Mouse (Mus musculus) MN1 (cell line): ENCODE measurements around the gene Ncmap.

ENCODE experiments used
- DNase-seq: peaks from one replicate; pipeline ENCODE4 v3.0.0-alpha.2; 2016; ENCODE audit warnings: low spot score

Gene Ncmap

DNA sequence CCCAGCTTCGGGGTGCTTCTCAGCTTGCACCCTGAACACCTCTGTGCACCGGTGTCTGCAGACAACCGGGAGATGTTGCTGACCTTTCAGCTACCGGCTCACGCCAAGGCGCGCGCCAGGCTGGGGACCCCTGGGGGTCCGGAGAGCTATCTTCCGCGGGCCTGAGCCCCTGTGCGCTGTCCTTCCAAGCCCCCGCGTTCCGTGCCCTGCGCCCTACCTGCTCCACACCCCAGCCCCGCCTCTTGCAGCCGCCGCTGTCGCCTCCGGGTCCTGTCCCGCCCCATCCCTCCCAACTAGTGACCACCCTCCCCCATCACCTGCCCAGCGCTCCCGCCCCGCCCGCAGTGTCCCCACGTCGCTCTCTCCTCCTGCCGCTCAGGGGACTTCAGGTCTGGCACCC, at the start of gene Ncmap:
TSS of gene Ncmap (minus strand) at position 237 of the 400 bp plus-strand sequence.
- no peak for DNase-seq

GRCm38 (mm10) chr4:135442473-135442872, 44.4 kb upstream of the Ncmap start:
- DNase-seq = no peak

- peak; percentile 55 for DNase-seq
These were observed 42.0 kb upstream of the Ncmap start for GRCm38 (mm10) chr4:135439904-135440522.

GRCm38 (mm10) chr4:135439188-135439647, 41.2 kb upstream of the Ncmap start:
- peak; percentile 82 for DNase-seq

DNA sequence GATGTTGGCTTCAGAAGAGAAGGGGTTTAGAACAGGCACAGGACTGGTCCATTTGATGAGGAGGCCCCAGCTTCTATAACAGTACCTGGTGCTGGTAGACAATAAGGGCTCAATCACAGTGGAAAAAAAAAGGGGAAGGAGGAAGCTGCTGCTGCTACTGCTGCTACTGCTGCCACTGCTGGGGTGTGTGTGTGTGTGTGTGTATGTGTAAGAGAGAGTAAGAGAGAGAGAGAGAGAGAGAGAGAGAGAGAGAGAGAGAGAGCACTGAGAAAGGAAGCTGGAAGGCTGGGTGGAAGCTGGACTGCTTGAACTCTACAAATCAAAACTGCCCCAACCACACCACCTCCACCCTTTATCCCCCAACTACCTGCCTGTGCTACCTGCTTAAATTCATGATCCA, 39.9 kb upstream of the Ncmap start:
- DNase-seq = no peak

DNA sequence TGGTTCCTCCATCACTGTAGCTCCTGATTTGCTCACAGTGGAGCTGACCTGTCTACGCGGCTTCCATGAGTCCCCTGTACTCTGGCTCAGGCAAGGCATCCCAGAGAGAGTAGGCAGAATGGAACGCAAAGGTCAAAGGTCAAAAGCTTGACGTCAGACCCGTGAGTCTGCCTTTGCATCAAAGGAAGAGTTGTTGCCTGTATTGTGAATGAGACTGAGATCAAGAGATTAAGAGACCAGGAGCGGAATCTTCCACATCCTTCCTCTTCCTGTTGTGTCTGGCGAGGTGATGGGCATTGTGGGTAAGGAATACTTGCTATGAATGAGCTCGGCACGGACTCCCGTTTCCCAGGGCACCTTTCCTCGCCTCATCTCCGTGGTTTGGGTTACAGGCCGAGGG, 38.3 kb upstream of the Ncmap start:
- peak; percentile 17 for DNase-seq

DNA sequence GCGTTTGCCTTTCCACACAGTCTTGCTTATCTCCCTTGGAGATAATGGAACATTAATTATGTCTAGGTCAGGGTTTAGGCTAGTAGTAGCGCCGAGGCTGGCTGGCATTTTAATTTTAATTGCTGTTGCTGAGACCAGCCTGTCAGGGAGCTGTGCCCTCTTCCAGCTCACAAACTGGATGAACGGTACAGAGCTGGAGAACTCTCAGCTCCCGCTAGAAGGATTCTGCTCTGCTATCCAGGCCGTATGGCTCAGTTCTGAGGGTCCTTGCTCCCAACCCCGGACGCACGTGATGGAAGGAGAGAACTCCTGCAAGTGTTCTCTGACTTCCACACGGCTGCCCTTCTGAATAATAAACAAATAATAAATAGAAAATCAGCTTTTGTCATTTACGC, 36.4 kb upstream of the Ncmap start:
- DNase-seq = no peak

DNA sequence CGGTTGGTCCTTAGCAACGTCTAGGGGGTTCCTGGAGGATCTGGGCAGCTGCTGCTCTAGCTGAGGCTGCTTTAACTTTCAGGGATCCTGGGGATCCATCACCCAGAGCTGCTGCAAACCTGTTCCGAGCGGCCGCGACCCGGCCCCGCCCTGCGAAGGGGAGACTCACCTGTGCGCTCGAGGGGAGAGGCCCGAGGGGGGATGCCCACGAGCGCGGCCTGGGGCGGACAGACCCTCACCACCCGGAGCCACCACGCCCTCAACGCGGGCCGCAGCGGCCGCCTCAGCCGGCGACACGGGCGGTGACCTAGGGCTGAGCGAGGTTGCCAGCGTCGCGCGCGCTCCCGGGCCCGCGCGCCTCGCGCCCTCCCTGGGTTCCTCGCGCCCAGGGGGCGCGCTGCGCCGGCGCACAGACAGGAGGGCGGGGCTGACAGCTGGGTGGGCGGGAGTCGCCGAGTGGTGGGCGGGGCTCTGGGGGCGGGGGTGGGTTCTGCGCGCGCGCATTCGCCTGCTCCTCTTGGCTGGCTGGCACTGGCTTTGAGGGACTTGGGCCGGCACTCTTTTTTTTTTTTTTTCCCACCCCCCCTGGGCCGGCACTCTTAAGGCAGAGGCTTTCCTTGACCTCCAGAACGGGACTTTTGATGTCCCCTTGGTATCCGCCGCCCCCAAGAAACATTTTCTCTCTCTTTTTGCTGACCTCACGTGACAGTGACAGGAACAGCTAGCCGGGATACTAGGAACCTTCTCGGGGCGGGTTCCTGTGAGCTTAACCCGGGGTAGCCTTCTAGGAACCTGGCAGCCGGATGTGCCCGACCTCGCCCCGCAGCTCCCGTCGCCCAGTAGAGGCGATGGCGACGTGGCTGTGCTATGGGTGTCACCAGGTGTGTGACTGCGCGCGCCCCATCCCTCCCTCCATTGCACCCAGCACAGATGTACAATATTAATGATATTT, 35.7 kb upstream of the Ncmap start, which contains the start of gene Rcan3:
TSS of gene Rcan3 (minus strand) at position 411 of the 952 bp plus-strand sequence.
- peak; percentile 90 for DNase-seq

- peak; percentile 51 for DNase-seq
These were observed 35.0 kb upstream of the Ncmap start for GRCm38 (mm10) chr4:135433086-135433442.

GRCm38 (mm10) chr4:135429990-135430760, 32.1 kb upstream of the Ncmap start:
- no peak for DNase-seq

DNA sequence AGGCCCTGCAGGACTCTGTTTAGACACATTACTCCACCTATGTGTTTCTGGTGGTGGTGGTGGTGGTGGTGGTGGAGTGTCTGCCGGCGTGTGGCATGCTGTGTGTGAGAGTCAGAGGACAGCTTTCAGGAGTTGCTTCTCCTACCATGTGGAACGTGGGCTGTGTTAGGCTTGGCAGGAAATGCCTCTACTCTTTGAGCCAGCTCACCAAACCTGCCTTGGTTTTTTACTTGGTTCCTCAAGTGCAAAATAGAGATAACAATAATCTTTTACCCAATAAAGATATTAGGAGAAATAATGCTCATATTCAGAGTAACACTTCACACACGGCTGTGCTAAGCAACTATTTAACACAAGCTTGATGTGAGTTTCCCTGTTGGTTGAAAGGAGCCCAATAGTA, 31.4 kb upstream of the Ncmap start:
- no peak for DNase-seq

DNA sequence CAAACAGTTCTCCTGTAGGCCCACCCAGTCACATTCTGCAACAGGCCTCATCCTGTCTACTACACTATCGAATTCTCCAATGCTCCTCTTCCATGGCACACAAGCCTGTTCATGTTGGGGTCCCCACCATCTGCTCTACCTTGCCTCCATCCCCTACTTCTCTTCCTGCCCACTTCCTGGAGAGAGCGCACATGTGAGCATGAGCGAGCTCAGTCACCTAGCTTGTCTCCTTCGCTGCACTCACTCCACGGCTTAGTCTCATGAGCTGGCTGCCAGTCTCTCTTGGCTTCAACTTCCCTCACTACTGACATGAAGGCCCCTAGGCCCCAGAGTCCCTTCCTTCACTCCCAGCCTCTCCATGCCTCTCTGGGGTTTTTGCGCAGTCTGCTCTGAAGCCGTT, 28.6 kb upstream of the Ncmap start:
- DNase-seq = no peak

- DNase-seq = no peak
These were observed 27.6 kb upstream of the Ncmap start for GRCm38 (mm10) chr4:135425625-135426024.

DNA sequence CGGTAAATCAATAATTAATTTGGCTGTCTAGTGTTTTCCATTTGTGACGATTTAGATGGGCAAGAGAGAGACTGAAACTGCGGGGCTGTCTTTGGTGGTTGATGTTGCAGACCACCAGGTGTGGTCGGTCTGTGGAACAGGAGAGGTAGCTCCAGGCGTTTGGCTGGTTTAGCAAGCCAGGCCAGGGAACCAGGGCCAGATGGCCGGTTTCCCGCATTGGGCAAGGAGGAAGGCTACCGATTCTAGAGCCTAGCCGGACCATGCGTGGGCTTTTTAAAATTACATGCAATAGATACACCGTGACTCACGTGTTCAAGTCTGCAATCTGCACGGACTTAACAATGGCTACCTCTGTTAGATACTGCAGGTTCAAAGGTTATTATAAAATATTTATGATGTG, 22.9 kb upstream of the Ncmap start:
- no peak for DNase-seq

- DNase-seq = no peak
These were observed 22.4 kb upstream of the Ncmap start for GRCm38 (mm10) chr4:135420416-135420815.

- no peak for DNase-seq
These were observed 22.0 kb upstream of the Ncmap start for GRCm38 (mm10) chr4:135419996-135420395.

- DNase-seq = no peak
These were observed 18.3 kb upstream of the Ncmap start for GRCm38 (mm10) chr4:135416367-135416766.

DNA sequence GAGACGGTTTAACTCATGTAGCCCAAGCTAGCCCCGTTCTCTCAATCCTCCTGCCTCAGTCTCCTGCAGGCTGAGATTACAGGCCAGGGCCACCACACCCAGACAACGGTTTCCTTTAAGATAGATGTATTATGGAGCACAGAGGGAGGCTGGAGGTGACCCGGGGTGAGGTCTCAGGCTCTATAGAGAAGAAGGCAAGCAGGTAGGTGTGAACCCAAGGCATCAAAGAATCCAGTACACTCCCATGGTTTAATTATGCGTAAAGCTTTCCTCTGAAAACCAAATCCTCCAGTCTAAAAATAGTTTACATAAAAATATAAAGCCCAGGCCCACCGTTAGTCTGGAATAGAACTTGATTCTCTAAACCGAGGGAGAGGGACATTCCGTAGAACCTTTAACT, 15.5 kb upstream of the Ncmap start:
- no peak for DNase-seq

GRCm38 (mm10) chr4:135411633-135412032, 13.6 kb upstream of the Ncmap start:
- peak; percentile 47 for DNase-seq

GRCm38 (mm10) chr4:135406180-135406579, 8.2 kb upstream of the Ncmap start:
- DNase-seq = peak; percentile 18

- no peak for DNase-seq
These were observed 6.9 kb upstream of the Ncmap start for GRCm38 (mm10) chr4:135404916-135405315.

DNA sequence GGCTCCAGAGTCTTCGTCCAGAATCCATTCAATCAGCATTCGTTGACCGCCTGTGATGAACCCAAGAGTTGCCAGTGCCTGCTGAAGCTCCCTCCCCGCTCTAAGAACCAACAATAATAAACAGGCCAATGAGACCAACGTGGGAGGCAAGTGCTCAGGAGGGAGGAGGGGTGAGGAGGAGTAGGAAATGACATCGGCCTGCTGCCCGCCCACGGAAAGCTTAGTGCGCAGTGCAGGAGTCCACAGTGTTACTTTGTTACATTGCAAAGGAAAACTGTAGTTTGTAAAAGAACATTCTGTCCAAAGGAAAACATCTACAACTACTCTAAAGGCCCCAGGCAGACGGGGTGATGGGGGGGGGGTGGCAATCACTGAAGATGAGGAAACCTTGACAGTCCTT, 6.0 kb upstream of the Ncmap start:
- no peak for DNase-seq
